Mouse (Mus musculus) megakaryocyte, adult 5-6 weeks (primary cell): Measurements from ENCODE around the gene AI464131. TPM values are rescaled to one million over a fixed set of nuclear protein-coding genes. Genes with fewer than 3 reads are reported as not detected.
"Not testable (repeated sequence)": the region's sequence is repeated elsewhere in the genome, so short reads cannot be mapped to it uniquely, and the experiment has no call there.

Experiments
- ATAC-seq: 2 replicates; pipeline ENCODE4 v1.8.0; 2016; ENCODE audit warnings: mild to moderate bottlenecking, inconsistent platforms; ENCODE audit not compliant: poor library complexity, severe bottlenecking
- total RNA-seq, 2 experiments: library from RNA; stranded (forward) in 1 of 2; stranded (reverse) in 1 of 2; fragments of 153-499, 151-499 nt in 1 of 2; fragments of 221-1000, 200-1000 nt in 1 of 2; gene quantifications; 2 replicates each; pipeline versions ENCODE4 v1.2.3 to v1.2.4; 2015 to 2017

AI464131 gene
- total RNA-seq, 2 experiments from 2014 or later: 0.04 to 0.07 TPM

DNA sequence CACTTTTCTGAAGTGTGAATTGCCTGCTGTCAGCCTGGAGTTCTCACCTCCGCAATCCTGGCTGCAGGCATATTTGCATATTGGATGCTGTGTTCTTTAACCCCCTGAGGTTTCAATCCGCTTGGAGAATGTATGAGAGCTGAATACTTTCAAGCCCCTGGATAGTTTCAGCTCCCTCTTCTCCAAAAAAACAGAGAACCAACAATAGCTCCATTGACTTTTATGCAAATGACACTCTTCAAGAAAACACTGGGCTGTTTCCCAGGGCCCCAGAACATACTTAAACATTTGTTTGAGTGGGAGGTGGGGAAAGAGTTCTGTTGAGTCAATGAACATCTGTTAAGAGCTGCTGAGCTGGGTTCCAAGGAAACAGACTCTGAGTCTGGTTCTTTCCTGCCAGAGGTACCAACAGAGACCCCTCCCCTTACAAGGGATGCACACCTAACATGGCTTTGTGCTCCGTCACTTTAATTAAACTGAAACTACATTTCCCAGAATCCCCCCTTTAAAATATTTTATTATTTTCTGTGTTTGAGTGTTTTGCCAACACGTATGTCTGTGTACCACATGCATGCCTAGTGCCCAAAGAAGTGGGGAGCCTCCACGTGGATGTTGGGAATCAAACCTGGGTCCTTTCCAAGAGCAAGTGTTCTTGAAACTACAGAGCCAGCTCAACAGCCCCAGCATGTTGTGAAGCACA lies 32.0 kb downstream of the AI464131 start:
- no peak for ATAC-seq

DNA sequence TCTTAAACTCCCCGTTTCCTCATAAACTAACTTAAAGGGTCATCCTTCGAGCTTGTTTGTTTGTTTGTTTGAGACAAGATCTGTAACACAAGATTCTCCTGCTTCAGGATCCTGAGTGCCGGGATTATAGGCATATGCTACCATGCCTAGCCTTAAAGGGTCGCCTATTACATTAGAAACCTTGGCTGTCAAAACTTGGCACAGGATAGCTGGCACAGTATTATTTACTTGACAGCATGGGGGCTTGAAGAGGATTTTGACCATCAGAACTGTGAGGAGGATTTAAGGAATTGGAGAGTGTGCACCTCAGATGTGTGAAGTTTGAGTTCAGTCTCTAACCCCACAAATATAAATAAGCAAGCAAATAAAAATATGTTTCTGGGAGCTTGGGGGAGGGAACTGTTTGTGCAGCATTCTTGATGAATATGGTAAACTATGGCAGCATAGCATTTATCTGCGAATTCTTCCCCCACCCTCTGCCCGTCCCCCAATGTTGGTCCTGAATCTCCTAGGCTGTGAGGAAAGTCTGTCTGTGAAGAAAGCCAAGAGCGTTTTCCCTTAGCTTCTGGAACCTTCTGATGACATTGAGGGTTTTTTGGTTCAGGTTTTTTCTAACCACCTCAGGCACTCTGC lies 32.7 kb downstream of the AI464131 start:
- no peak for ATAC-seq

- no peak for ATAC-seq
These were observed 33.7 kb downstream of the AI464131 start for GRCm38 (mm10) chr4:41469199-41469598.

- no peak for ATAC-seq
These were observed 34.3 kb downstream of the AI464131 start for GRCm38 (mm10) chr4:41468396-41469080.

DNA sequence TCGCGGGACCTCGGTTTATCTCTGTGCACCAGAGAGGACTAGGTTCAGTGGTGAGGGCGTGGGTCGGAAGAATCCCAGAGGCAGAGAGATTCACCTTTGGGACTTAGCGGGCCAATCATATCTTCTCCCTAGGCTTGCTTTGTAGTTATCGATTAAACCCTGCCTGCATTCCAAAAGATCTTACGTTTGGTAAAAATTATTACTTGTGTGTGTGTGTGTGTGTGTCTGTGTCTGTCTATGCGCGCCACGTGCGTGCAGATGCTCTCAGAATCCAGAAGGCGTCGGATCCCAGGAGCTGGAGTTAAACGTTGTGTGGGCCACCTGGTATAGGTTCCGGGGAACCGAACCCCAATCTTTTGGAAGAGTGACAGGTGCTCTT lies 37.6 kb downstream of the AI464131 start:
- ATAC-seq: no peak

- peak; percentile 95 for ATAC-seq
These were observed 38.3 kb downstream of the AI464131 start, which contains the start of the genes Kif24 and Nudt2 for GRCm38 (mm10) chr4:41464345-41465286. Gene Kif24, minus strand, starts transcription at chr4:41464887. Gene Nudt2, plus strand, starts transcription at chr4:41465151.

GRCm38 (mm10) chr4:41463051-41463738 lies 39.7 kb downstream of the AI464131 start:
- ATAC-seq: not testable (repeated sequence)

DNA sequence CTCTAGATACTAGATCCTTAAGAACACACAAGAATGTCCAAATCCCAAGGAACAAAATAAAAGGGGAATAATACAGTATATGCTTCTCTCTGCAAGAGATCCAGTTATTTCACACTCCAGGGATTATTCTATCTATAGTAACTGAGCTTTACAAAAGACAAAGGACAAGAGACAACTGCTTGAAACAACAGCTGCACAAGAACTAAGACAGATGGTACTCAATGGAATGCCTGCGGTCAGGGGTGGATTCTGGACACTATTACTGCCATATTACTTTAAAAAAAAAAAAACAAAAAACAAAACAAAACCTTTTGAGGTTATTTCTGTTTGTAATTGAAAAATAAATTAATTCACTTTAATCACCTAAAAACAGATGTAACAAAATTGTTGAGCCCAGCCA lies 42.2 kb downstream of the AI464131 start:
- ATAC-seq: no peak

- no peak for ATAC-seq
These were observed 55.3 kb downstream of the AI464131 start for GRCm38 (mm10) chr4:41447595-41447994.

Other genes with a start within 250 kb of the AI464131 start
- 26.1 and 35.6 TPM in 2 replicates for gene Ubap2, start 227.9 kb downstream of the AI464131 start, total RNA-seq (2015)
- gene Ubap2, start 227.9 kb downstream of the AI464131 start, total RNA-seq (2017): 11.3 and 12.3 TPM in 2 replicates
- gene Dcaf12, start 188.2 kb downstream of the AI464131 start, total RNA-seq (2015): 50.4 and 52.9 TPM in 2 replicates
- gene Dcaf12, start 188.2 kb downstream of the AI464131 start, total RNA-seq (2017): 46.9 and 51.0 TPM in 2 replicates
- gene Ubap1, start 154.1 kb downstream of the AI464131 start, total RNA-seq (2015): 49.9 and 51.2 TPM in 2 replicates
- gene Ubap1, start 154.1 kb downstream of the AI464131 start, total RNA-seq (2017): 43.6 and 47.6 TPM in 2 replicates
- 10.7 and 16.0 TPM in 2 replicates for gene Kif24, start 38.2 kb downstream of the AI464131 start, total RNA-seq (2015)
- 7.0 and 9.7 TPM in 2 replicates for gene Kif24, start 38.2 kb downstream of the AI464131 start, total RNA-seq (2017)
- gene Nudt2, start 37.9 kb downstream of the AI464131 start, total RNA-seq (2015): 13.8 and 24.0 TPM in 2 replicates
- gene Nudt2, start 37.9 kb downstream of the AI464131 start, total RNA-seq (2017): 19.6 and 20.9 TPM in 2 replicates
- not detected in 2 replicates for gene 1110017D15Rik, start 14.3 kb upstream of the AI464131 start, total RNA-seq (2015)
- gene 1110017D15Rik, start 14.3 kb upstream of the AI464131 start, total RNA-seq (2017): not detected in 2 replicates
- 6.1 and 8.9 TPM in 2 replicates for gene Fam219a, start 66.5 kb upstream of the AI464131 start, total RNA-seq (2015)
- gene Fam219a, start 66.5 kb upstream of the AI464131 start, total RNA-seq (2017): 1.7 and 3.1 TPM in 2 replicates
- gene Dnaic1, start 66.7 kb upstream of the AI464131 start, total RNA-seq (2015): not detected in 2 replicates
- not detected in 2 replicates for gene Dnaic1, start 66.7 kb upstream of the AI464131 start, total RNA-seq (2017)
- gene Enho, start 137.2 kb upstream of the AI464131 start, total RNA-seq (2015): not detected in 2 replicates
- not detected in 2 replicates for gene Enho, start 137.2 kb upstream of the AI464131 start, total RNA-seq (2017)
- gene Cntfr, start 194.0 kb upstream of the AI464131 start, total RNA-seq (2015): not detected in 2 replicates
- gene Cntfr, start 194.0 kb upstream of the AI464131 start, total RNA-seq (2017): not detected in 2 replicates
- gene Il11ra1, start 196.9 kb upstream of the AI464131 start, total RNA-seq (2015): 12.9 and 13.4 TPM in 2 replicates
- gene Il11ra1, start 196.9 kb upstream of the AI464131 start, total RNA-seq (2017): 50.2 and 52.1 TPM in 2 replicates
- gene Rpp25l, start 210.5 kb upstream of the AI464131 start, total RNA-seq (2015): 15.8 and 18.2 TPM in 2 replicates
- gene Rpp25l, start 210.5 kb upstream of the AI464131 start, total RNA-seq (2017): 15.5 and 26.2 TPM in 2 replicates
- gene Dctn3, start 220.1 kb upstream of the AI464131 start, total RNA-seq (2015): 80.5 and 92.2 TPM in 2 replicates
- gene Dctn3, start 220.1 kb upstream of the AI464131 start, total RNA-seq (2017): 73.5 and 100 TPM in 2 replicates
- gene Arid3c, start 228.1 kb upstream of the AI464131 start, total RNA-seq (2015): not detected in 2 replicates
- gene Arid3c, start 228.1 kb upstream of the AI464131 start, total RNA-seq (2017): not detected in 2 replicates